Mouse (Mus musculus) gastrocnemius, adult 2 months (tissue): ENCODE results near the gene Cacna2d1. TPM values are rescaled to one million over a fixed set of nuclear protein-coding genes. Genes with fewer than 3 reads are reported as not detected.

Experiments used
- DNase-seq: peaks from one replicate; pipeline ENCODE4 v3.0.0; 2022
- H3K27ac ChIP-seq: fragments of 200-600 bp; 2 replicates; pipeline ENCODE4 v1.8.1; 2022; ENCODE audit warnings: mild to moderate bottlenecking
- H3K4me3 ChIP-seq: fragments of 200-600 bp; 2 replicates; pipeline ENCODE4 v1.8.1; 2022; ENCODE audit warnings: mild to moderate bottlenecking, moderate library complexity
- CTCF ChIP-seq: fragments of 200-600 bp; IDR thresholded peaks from 2 replicates; pipeline ENCODE4 v1.8.1; 2022; ENCODE audit warnings: antibody characterized with exemption, mild to moderate bottlenecking, moderate library complexity
- intact Hi-C: fragments of 180-260 bp; cut with DNase I; formaldehyde crosslinking; loops from one replicate; pipeline ENCODE4 v1.15.1; 2025
- total RNA-seq, 2 experiments: library from RNA; stranded (reverse); gene quantifications; 2 replicates each; pipeline ENCODE4 v1.2.3; 2021

The Cacna2d1 gene
- total RNA-seq, 2 experiments from 2014 or later = 254 to 283 TPM

- intact Hi-C loops = no loop called here
- Histone ChIP-seq H3K4me3 (no peak overlapping the region), H3K27ac (no peak overlapping the region)
- TF ChIP-seq CTCF = no peak
- no peak for DNase-seq
Measured at GRCm38 (mm10) chr5:15993252-15993944, 58.9 kb downstream of the Cacna2d1 start.

- Histone ChIP-seq H3K27ac (0 out of 2 replicates have a peak overlapping the region, but pooled peaks have one; percentile 12), H3K4me3 (no peak overlapping the region)
- intact Hi-C loops = no loop called here
- TF ChIP-seq CTCF = no peak
- no peak for DNase-seq
Measured at GRCm38 (mm10) chr5:15997190-15997589, 62.7 kb downstream of the Cacna2d1 start.

- H3K4me3 ChIP-seq = no peak overlapping the region
- TF ChIP-seq CTCF = no peak
- intact Hi-C loops = no loop called here
- DNase-seq = no peak
- no peak overlapping the region for H3K27ac ChIP-seq
Measured at GRCm38 (mm10) chr5:15997769-15998168, 63.3 kb downstream of the Cacna2d1 start.

GRCm38 (mm10) chr5:16000917-16001316, 66.4 kb downstream of the Cacna2d1 start:
- no peak for DNase-seq
- Histone ChIP-seq H3K27ac (peak overlapping the region; percentile 35; the same call in 1 of the 2 replicates), H3K4me3 (no peak overlapping the region)
- intact Hi-C loops = no loop called here
- TF ChIP-seq CTCF = no peak

GRCm38 (mm10) chr5:16002431-16003063, 68.1 kb downstream of the Cacna2d1 start:
- H3K4me3 ChIP-seq = no peak overlapping the region
- intact Hi-C loops = no loop called here
- no peak for TF ChIP-seq CTCF
- no peak for DNase-seq
- peak overlapping the region; percentile 48 for H3K27ac ChIP-seq

- peak overlapping the region; percentile 24; the same call in 1 of the 2 replicates for H3K27ac ChIP-seq
- no peak overlapping the region for H3K4me3 ChIP-seq
- TF ChIP-seq CTCF = no peak
- DNase-seq = no peak
- intact Hi-C loops = no loop called here
Measured at GRCm38 (mm10) chr5:16004305-16004704, 69.8 kb downstream of the Cacna2d1 start.

- Histone ChIP-seq H3K27ac (no peak overlapping the region), H3K4me3 (no peak overlapping the region)
- no peak for DNase-seq
- intact Hi-C loops = no loop called here
- TF ChIP-seq CTCF = no peak
Measured at GRCm38 (mm10) chr5:16006964-16007363, 72.5 kb downstream of the Cacna2d1 start.

- no peak overlapping the region for H3K27ac ChIP-seq
- TF ChIP-seq CTCF = no peak
- no peak overlapping the region for H3K4me3 ChIP-seq
- intact Hi-C loops = no loop called here
- no peak for DNase-seq
Measured at GRCm38 (mm10) chr5:16013649-16014048, 79.2 kb downstream of the Cacna2d1 start.

- intact Hi-C loops = no loop called here
- Histone ChIP-seq H3K4me3 (no peak overlapping the region), H3K27ac (peak overlapping the region; percentile 8; the same call in 1 of the 2 replicates)
- TF ChIP-seq CTCF = no peak
- no peak for DNase-seq
Measured at GRCm38 (mm10) chr5:16014392-16014791, 79.9 kb downstream of the Cacna2d1 start.

GRCm38 (mm10) chr5:16024626-16025417, 90.3 kb downstream of the Cacna2d1 start:
- no peak for TF ChIP-seq CTCF
- no peak for DNase-seq
- Histone ChIP-seq H3K27ac (no peak overlapping the region), H3K4me3 (no peak overlapping the region)
- intact Hi-C loops = no loop called here

GRCm38 (mm10) chr5:16028881-16029280, 94.4 kb downstream of the Cacna2d1 start:
- Histone ChIP-seq H3K27ac (no peak overlapping the region), H3K4me3 (no peak overlapping the region)
- intact Hi-C loops = no loop called here
- no peak for TF ChIP-seq CTCF
- DNase-seq = no peak

- no peak overlapping the region for H3K27ac ChIP-seq
- intact Hi-C loops = no loop called here
- DNase-seq = no peak
- H3K4me3 ChIP-seq = no peak overlapping the region
- no peak for TF ChIP-seq CTCF
Measured at GRCm38 (mm10) chr5:16029481-16029880, 95.0 kb downstream of the Cacna2d1 start.

GRCm38 (mm10) chr5:16033569-16033968, 99.1 kb downstream of the Cacna2d1 start:
- intact Hi-C loops = no loop called here
- no peak overlapping the region for H3K4me3 ChIP-seq
- TF ChIP-seq CTCF = no peak

More at GRCm38 (mm10) chr5:16033569-16033968, 99.1 kb downstream of the Cacna2d1 start:
- H3K27ac ChIP-seq = no peak overlapping the region
- no peak for DNase-seq
